Mouse (Mus musculus) megakaryocyte, embryonic 14.5 days (primary cell): ENCODE measurements around the gene Ino80d.

Experiments used
- FLI1 ChIP-seq: IDR thresholded peaks from 2 replicates; pipeline ENCODE4 v1.6.1; 2012; ENCODE audit warnings: low read length, inconsistent platforms, mixed read lengths
- GATA1 ChIP-seq: IDR thresholded peaks from 3 replicates; pipeline ENCODE4 v1.6.1; 2012; ENCODE audit warnings: mixed read lengths, low read length, inconsistent platforms, borderline replicate concordance

GRCm38 (mm10) chr1:63129857-63130690, 15.6 kb upstream of the Ino80d start:
- TF ChIP-seq GATA1 (no peak), FLI1 (no peak)
